Mouse (Mus musculus): ENCODE measurements at regions not wholly inside any gene's neighbourhood (a gene's known extent, or its start where the extent isn't known, plus 50 kb on each side); places are given as distances from the start of the nearest gene placed in this dataset.
"Not testable (repeated sequence)": the region's sequence is repeated elsewhere in the genome, so short reads cannot be mapped to it uniquely, and the experiment has no call there.

DNA sequence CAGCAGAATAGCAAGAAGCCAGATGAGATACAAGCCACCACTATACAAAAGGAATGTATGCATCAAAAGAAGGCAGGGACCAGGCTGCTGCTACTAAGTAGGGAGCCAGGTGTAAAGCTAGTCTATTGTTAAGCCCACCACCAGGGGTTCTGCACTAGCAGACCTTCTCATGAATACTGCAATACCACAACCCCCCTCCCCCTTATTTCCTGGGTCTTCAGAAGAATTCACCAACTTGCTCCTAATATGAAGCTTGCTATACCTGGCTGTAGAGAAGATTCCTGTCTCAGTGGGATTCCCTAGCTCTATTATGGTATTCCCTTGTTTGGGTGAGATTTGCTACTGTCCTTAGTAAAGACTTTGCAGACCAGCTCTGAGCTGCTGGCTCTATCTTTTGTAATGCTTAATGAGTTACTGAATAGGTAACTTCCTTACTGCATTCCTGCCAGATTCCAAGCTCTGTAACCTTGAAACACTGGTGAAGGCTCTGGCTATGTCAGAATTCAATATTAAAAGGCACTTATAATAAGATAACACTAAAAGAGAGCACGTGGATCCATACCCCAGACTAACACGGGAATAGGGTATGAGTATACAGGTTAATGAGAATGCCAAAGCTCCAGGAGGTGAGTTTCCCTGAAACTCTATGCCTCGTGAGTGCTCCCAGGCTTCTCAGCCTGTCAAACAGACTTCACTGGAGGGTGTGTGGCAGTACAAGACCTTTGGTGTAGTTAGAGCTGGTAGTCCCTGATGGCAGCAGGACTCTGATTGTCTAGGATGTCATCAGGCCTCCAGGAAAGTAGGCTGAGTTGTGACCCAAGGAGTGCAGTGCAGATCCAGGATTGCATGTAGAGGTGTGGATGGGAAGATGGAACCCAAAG, 455.5 kb downstream of the Plxdc2 start:
- not testable (repeated sequence) for DNase-seq

DNA sequence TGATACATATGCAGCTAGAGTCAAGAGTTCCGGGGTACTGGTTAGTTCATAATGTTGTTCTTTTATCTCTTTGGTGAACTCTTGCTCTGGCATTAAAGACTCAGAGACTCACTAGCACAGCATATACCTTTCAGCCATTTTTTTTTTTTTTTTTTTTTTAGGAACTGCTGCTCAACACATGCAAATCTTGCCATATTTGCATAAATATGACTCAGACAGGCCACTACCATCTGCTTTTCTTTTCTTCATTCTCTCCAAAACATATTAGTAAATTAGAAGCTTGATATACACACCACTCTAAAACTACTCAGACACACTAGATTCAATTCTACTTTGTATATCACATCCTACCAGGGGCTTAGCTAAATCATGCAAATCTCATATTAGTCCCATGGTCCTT, 464.3 kb downstream of the Plxdc2 start:
- no peak for DNase-seq

DNA sequence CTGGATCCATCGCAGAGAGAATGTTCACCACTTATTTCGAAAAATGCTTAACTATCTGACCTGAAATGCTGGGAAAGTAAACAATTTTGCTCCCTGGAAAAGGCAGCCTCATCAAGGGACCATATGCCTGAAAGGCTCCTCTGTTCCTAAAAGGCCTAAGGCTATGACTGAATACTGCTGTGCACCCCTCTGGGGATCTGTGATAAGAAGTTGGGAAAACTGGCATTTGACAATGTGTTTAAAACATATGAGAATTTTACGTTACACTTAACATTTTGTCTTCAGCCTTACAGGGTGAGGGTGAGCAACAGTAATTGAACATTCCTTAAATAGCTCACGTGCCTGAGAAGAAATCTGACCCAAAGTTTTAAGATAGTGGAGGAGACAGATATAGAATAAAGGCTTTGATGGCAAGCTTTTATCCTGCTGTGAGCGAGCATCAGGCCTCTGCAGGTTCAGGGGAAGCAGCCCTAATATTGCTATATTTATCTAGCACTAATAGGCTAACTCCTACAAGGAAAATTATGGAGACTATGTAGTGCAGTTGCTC, 468.7 kb downstream of the Plxdc2 start:
- DNase-seq = no peak

DNA sequence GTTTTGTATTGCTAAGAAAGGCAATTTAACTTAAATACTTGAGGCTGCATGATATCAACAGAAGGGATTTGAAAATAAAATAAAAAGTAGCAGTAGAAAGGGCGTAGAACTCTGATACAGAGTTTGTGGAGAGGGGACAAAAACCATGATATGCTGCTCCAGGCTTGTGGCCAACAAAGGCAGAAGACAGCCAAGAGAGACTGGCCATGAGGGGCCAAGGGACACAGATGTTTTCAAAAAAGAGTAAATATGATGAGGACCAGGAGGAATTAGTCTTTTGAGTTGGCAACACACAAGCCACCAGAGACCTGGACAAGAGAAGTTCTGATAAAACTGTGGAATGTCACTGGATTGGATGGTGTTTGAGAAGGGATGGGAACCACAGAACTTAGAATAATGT, 471.2 kb downstream of the Plxdc2 start:
- DNase-seq = peak; percentile 30

DNA sequence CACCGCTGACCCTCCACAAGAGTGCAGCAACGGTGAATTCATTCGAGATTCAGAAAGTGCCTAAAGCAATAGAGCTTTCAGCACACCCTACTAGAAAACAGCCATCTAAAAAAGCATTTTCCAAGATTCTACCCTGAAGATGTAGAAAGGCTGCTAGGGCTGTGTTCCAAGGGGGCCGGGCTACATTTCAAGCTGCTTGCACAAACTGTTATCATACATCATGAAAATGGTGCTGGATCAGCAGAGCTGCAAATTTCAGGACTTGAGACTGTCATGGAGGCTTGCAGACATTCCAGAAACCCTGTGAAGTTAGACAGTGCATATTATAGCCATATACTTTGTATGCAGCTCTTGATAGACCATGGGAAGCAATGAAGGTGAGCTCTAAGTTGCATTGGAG, 479.9 kb downstream of the Plxdc2 start:
- DNase-seq = no peak

DNA sequence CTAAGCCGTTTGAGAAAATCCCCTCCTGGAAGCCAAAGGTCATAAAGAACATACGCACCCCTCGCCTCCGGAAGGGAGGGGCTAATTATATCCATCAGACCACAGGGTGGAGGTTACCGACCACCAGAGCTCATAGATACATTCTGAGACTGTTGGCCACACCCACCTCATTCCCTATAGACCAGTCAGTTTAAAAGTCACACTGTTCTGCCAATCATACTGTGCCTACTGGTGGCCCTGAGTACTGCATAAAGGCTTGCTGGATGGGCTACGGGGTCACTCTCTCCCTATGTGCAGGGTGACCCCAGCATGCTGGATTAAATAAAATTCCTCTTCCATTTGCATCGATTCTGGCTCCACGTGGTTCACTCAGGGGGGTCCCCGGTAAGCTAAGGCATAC, 482.6 kb downstream of the Plxdc2 start:
- DNase-seq = no peak

DNA sequence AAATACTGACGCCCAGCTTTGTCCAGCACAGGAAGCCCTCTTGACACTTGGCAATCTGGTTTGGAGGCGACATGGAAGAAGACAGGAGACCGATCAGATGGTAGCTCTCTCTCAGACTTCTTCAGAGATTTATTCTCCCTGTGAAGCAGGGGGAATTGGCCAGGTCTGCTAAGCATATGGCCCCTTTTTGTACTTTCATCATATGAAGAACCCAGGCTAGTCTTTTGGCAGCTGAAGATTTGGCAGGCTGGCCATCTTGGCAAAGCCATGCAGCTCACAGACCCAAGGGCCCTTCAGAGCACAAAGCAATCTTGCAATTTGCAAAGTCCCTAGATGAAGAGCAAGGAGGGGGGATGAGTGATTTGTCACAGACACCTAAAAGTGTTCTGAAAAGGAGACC, 493.8 kb downstream of the Plxdc2 start:
- DNase-seq = peak; percentile 41

DNA sequence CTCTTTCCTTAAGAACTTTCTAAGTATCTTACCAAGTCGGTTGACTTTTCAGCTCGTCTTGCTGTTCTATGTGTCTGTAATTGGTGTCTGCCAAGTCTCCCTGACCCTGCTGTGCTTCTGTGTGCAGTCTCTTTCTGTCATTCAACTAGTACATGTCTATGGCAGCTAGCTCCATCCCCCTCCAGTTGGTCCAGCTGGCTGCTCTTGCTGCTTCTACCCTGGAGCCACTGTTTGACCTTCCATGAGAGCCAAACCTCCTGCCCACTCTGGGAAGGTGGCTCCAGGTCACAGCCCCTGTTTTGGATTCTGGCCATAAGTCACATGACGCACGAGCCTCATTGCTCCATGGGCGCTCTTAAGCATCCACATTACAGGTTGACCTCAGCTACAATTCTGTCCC, 504.0 kb downstream of the Plxdc2 start:
- DNase-seq = no peak

DNA sequence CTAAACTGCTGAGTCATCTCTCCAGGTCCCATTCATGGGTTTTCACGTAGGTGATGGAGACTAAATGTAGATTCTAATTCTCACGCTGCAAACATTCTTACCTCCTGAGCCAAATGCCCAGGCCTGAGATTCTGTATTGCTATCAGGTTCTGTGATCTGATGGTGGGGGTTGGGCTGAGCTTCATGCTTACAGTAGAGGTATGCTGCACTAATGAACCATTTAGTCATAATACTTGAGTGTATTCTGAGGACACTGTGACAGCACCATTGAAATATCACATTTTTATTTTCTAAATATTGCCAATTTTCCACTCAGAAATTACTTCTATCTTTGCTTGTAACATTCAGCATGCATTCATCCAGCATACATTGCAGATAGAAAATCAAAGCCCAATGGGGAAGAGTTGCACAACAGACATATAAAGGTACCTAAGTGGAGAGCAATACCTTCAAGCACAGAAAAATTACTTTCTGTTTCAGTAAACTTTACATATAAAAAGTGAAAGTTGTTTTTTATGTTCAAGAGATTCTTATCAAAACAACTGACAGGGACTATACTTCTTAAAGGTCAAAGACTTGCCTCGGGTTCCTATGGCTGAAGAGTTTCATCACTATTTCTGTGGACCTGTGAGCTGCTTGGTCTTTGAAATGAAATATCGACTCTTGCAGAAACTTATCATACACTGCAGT, 510.2 kb downstream of the Plxdc2 start:
- DNase-seq = no peak

DNA sequence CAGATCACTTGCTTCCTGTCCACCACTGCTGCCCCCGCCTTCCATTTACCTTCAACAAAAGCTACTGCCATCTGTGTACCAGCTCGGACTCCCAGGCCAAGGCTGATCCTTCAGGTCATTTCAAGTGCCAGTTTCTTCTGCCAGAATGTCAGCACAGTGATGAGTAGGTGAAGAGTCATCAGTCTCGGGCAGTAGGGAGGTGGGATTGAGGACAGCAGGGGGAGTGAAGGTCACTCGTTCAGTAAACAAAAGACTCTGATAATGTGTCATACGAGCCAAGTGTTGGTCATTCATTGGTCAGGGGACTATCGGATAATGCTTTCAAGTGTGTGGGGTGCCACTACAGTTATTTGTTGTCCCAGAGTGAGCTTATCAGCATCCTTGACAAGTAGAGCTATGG, 536.3 kb downstream of the Plxdc2 start:
- not testable (repeated sequence) for DNase-seq

DNA sequence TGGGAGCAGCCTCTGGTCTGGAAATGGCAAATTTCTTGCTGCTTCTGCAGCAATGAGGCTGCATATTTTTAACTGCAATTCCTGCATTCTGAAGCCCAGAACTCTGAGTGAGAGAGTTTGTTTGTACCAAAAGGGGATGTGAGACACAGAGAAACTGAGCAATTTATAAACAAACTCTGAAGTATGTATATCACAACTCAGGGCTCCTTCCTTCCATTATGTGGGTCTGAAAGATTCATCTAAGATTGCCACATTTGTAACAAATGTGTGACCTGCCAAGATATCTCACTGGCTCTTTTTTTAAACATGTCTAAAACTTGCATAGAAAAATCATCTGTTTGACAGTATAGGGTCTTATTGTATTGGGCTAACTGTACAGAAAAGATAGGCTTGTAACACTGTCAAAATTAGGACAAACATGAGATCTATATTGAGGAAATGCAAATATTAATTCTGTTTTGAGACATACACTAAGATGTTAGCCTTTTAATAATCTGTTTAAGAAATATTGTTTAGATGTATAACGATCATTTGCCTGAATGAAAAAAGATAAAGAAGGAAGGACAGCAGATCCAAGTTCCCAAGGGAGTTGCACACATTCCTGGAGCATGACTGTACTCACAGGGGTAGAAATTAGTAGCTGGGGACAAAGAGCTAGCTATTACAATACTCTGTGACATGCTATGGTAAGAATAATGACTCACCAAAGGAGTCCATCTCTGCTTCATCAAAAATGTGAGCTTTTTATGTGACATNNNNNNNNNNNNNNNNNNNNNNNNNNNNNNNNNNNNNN, 553.3 kb downstream of the Plxdc2 start:
- DNase-seq = no peak

DNA sequence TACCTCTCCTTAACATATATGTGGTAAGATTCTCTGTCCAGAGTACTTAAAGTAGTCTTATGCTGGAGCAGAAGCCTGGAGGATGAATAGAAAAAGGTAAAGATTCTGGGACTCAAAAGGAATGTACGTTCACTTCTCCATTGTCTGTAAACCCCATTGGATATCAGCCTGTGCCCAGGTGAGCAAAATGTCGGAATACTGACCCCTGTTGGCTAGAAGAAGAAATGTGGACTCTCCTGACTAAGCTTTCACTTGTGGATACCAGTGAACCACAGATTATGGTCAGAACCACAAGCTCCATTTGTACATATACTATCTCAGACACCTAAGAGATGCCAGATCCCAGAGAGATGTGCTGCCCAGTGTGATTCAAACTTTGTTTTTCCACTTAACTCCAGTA, 558.5 kb downstream of the Plxdc2 start:
- no peak for DNase-seq

DNA sequence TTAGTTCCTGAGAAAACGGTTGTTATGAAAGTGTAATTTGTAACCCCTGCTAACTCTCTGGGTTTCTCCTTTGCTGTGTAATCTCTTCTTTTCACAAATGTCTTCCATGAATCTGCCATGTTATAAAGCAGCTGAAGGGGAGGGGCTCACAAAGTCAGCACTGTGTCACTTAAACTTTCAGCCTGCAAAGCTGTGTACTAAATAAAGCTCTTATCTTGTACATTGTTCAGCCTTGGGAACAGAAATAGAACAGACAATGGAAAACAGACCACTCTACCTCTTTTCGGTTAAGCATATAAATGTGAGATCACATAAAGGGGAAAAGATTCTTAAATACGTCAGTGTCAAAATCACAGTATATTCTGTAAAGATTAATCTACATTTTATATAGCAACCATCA, 573.9 kb downstream of the Plxdc2 start:
- no peak for DNase-seq

DNA sequence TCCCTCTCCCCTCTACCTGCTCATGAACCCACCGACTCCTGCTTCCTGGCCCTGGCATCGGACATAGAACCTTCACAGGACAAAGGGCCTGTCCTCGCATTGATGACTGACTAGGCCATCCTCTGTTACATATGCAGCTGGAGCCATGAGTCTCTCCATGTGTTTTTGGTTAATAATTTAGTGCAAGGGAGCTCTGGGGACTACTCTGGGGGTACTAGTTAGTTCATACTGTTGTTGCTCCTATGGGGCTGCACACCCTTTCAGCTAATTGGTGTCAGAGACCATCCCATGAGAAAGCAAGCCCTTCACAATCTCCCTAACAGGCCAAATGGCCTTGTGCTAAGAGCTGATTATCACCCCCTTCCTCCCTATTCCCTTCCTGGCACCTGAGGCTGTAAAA, 603.3 kb downstream of the Plxdc2 start:
- no peak for DNase-seq

DNA sequence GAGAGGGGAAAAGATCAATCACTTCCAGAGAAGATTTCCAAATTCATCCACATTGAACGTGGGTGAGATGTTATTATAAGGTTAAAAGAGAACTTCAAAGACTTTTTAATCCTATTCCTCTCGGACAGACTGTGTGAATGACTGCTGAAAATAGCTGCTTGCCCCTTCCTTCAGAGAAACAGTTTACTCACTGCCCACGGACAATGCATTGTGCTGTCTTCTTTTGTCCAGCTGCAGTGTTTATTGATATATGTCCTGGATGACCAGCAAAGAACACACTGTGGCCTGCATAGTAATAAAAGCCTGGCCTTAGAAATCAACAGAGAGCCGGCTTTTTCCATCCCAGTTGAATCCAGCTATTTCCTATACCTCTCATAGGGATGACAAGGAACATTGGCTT, 621.3 kb downstream of the Plxdc2 start:
- DNase-seq = no peak

DNA sequence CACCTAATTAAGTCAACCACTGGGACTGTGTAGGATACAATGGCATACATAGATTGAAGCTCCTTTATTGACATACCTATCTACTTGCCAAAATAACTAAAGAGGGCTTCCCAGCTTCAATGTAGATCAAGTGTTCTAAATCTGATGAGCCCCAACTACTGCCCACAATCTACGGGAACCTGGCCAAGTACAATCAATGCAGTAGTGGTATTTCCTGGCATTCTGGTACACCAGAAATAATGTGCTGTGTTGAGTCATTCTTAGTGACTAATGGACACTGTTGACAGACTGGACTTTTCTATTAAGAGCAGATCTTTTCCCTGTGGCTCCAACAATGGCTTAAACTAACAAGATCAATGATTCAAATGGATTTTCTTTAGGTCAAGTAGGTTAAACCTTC, 626.7 kb downstream of the Plxdc2 start:
- DNase-seq = no peak

DNA sequence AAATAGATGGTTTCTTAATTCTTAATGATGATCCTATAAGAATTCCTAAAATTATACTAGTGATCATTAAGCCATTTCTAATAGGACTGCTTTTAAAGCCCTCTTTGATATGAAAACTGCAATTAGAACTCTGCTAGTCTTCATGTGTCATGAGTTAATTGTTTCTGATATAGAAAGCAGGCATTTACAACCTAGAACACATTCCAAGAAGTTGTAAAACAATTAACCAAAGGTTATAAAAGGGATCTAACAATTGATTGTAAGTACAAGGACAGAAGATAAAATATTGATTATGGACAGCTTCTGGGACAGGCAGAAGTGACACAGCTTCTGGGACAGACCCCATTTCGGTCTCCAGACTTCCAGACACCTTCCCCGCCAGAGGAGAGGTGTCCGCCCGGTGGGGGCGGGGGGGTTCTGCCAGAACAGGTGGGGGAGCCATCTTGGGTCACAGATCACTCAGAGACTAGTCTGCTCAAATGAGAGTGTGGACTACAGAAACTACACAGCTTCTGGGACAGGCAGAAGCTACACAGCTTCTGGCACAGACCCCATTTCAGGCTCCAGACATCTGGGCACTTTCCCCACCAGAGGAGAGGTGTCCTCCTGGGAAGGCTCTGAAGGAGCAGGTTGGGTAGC, 627.6 kb downstream of the Plxdc2 start:
- no peak for DNase-seq

Small RNAs in the stretch of these regions (microRNA-seq; reads per million reads assigned to microRNA genes)
- 0 reads per million in 2 experiments for gene Gm24933

Data from gastrocnemius, postnatal 10 days (tissue).